Mouse (Mus musculus) E14TG2a.4 (cell line): ENCODE measurements around the gene Vps13d.
A peak's percentile ranks its signal among the peaks of the same experiment; 100 is the strongest.

Experiments used
- H3K27me3 ChIP-seq: 2 replicates; pipeline ENCODE4 v1.6.1; 2014; ENCODE audit warnings: low read length, control low read depth; ENCODE audit not compliant: insufficient read depth
- H3K36me3 ChIP-seq: 2 replicates; pipeline ENCODE4 v1.6.1; 2014; ENCODE audit warnings: low read length, control low read depth; ENCODE audit not compliant: insufficient read depth
- H3K4me1 ChIP-seq: replicated peaks from 2 replicates; pipeline ENCODE4 v1.6.1; 2014; ENCODE audit warnings: low read depth, low read length, control low read depth
- H3K4me3 ChIP-seq: replicated peaks from 2 replicates; pipeline ENCODE4 v1.5.1; 2014; ENCODE audit warnings: mild to moderate bottlenecking, low read length
- H3K9me3 ChIP-seq: 2 replicates; pipeline ENCODE4 v1.6.1; 2014; ENCODE audit warnings: low read length, control low read depth
- CTCF ChIP-seq: conservative IDR thresholded peaks from 2 replicates; pipeline ENCODE4 v1.5.1; 2014; ENCODE audit warnings: low read length
- NANOG ChIP-seq: IDR thresholded peaks from 2 replicates; pipeline ENCODE4 v1.6.1; 2014; ENCODE audit warnings: borderline replicate concordance, low read length, mixed read lengths
- POU5F1 ChIP-seq: IDR thresholded peaks from 2 replicates; pipeline ENCODE4 v1.6.1; 2014; ENCODE audit warnings: low read length, borderline replicate concordance

Gene Vps13d

DNA sequence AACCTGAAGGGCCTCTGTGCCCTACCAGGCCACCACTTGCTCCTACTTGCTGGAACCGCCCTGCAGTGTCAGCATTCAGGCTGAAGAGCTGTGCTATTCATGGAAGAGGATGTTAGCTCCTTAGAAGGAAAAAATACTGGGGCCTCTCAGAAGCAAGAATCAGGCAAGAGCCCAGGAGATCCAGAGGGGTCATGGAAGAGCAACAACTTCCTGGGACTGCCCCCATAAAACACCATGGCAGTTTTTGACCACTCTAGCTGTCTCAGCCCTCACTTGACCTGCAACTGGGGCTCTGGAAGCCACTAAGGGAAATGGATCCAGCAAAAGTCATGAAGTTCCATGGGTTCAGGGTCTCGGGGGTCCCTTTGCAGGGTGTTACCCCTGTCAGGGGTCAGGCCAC, 20.6 kb upstream of the Vps13d start:
- no peak for TF ChIP-seq NANOG
- no peak for TF ChIP-seq CTCF
- no peak for TF ChIP-seq POU5F1
- Histone ChIP-seq H3K4me1 (peaks cover 57% of the 10 kb centered on the region), H3K4me3 (peak overlapping the region; percentile 59; the same call in 1 of the 2 replicates), H3K36me3 (peaks cover 44% of the 10 kb centered on the region), H3K9me3 (peaks cover 10% of the 10 kb centered on the region; the same call in 1 of the 2 replicates), H3K27me3 (no peaks in the 10 kb centered on the region)

DNA sequence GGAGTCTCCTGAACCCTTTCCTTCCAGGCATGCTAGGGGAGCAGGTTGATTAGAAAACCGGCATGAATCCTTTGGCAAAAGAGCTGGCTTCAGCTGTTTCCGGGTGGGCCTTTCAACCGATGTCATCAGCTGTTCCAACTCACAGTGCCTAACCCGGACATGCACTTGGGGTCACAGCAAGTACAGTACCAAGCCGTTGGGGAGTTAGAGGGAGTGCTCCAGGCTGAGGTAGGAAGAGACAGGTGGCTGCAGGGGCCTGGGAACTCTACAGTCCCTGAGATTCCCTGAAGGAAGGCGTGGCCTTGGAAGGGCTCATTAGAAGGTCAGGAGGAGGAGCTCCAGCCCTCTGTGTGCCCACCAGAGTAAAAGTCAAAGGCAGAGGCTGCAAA, 20.0 kb upstream of the Vps13d start:
- Histone ChIP-seq H3K4me1 (peaks cover 57% of the 10 kb centered on the region), H3K9me3 (peaks cover 10% of the 10 kb centered on the region; the same call in 1 of the 2 replicates), H3K36me3 (peaks cover 44% of the 10 kb centered on the region), H3K4me3 (peak overlapping the region; percentile 59), H3K27me3 (no peaks in the 10 kb centered on the region)
- TF ChIP-seq CTCF (no peak), NANOG (no peak), POU5F1 (no peak)

DNA sequence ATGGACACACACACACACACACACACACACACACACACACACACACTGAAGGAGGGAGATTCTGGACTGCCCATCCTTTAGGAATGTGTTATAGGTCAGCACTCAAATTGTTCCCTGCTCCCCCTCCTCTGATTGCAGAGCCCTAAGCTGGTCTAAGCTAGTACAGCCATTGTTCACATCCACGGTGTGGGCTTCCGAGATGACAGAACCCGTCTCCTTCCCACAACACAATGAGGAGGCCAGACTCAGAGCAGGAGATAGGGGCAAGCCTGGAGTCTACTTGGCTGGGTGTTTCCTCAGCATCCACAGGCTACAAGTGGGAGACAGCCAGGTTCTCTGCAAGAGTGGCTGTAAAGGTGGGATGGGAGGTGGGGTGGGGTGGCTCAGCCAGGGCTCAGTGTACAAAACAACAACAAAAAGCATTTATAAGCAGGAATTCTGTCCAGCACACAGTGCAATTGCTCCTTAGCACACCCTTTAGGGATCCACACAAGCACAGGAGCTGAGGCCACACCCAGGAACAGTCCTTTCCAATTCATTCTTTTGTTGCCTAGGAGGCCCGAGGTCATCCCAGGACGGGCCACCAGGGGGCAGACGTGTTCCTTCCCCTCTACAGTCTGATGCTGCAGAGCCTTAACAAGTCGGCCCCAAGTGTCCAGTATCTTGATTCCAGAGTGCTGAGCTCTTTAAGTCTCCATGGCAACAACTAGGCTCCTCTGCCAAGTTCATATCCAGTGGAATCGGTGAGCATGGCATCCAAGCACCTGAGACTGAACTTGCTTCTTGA, 19.4 kb upstream of the Vps13d start:
- Histone ChIP-seq H3K9me3 (peaks cover 10% of the 10 kb centered on the region; the same call in 1 of the 2 replicates), H3K4me3 (peak overlapping the region; percentile 59), H3K36me3 (peaks cover 41% of the 10 kb centered on the region), H3K4me1 (peaks cover 58% of the 10 kb centered on the region), H3K27me3 (no peaks in the 10 kb centered on the region)
- TF ChIP-seq NANOG (no peak), CTCF (peak; percentile 91)

DNA sequence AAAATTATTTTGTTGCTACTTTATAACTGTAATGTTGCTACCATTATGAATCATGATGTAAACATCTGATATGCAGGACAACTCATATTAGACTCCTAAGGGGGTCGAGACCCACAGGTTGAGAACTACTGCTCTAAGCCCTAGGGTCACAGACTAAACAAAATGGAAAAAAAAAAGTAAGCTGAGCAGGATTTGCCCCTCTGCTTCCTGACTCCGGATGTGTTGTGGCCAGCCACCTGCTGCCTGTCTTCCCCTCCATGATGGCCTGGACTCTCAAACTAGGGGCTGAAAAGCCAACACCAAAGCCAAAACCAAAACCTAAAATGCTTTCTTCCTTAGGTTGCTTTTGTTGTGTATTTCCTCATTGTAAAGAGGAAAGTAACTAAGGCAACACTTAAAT, 16.3 kb upstream of the Vps13d start:
- Histone ChIP-seq H3K27me3 (no peaks in the 10 kb centered on the region), H3K9me3 (peaks cover 10% of the 10 kb centered on the region; the same call in 1 of the 2 replicates), H3K4me3 (no peak overlapping the region), H3K4me1 (peaks cover 88% of the 10 kb centered on the region), H3K36me3 (peaks cover 11% of the 10 kb centered on the region)
- TF ChIP-seq POU5F1, result no peak
- no peak for TF ChIP-seq CTCF
- TF ChIP-seq NANOG, result no peak

DNA sequence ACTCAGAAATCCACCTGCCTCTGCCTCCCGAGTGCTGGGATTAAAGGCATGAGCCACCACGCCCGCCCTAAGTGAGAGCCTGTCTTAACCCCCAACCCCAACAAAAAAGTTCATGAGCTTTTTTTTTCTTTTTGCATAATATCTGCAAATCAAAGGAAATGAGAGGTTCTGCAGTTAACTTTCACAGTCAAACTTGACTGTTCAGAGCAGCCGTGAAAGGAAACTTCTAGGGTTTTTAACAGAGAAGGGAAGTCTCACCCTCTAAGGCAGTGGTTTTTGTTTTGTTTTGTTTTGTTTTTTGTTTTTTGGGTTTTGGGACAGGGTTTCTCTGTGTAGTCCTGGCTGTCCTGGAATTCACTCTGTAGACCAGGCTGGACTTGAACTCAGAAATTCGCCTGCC, 15.8 kb upstream of the Vps13d start:
- peaks cover 6% of the 10 kb centered on the region; the same call in 1 of the 2 replicates for H3K9me3 ChIP-seq
- H3K4me1 ChIP-seq, result peaks cover 88% of the 10 kb centered on the region
- peaks cover 6% of the 10 kb centered on the region for H3K36me3 ChIP-seq
- no peaks in the 10 kb centered on the region for H3K27me3 ChIP-seq
- H3K4me3 ChIP-seq, result no peak overlapping the region
- TF ChIP-seq NANOG (no peak), POU5F1 (no peak), CTCF (no peak)

DNA sequence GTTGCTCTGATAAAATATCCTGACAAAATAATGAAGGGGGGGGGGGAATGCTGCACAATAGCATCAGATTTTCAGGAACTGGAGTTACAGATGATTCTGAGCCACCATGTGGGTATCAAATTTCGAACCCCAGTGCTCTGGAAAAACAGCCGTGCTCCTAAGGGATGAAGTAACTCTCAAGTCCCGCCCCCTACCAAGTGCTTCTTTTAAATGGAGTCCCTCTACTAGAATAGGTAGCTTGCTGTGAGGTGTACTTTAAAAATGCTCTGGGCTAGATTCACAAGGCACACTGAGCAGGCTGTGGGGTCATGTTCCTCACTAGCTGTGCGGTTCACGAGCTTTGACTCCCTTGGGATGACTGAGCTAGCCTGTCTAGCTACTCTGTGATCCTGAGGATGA, 14.9 kb upstream of the Vps13d start:
- TF ChIP-seq NANOG, result no peak
- no peak for TF ChIP-seq POU5F1
- no peak for TF ChIP-seq CTCF
- no peaks in the 10 kb centered on the region for H3K27me3 ChIP-seq
- peak overlapping the region; percentile 27 for H3K4me3 ChIP-seq
- no peaks in the 10 kb centered on the region for H3K36me3 ChIP-seq
- H3K4me1 ChIP-seq, result peaks cover 86% of the 10 kb centered on the region
- H3K9me3 ChIP-seq, result no peaks in the 10 kb centered on the region

DNA sequence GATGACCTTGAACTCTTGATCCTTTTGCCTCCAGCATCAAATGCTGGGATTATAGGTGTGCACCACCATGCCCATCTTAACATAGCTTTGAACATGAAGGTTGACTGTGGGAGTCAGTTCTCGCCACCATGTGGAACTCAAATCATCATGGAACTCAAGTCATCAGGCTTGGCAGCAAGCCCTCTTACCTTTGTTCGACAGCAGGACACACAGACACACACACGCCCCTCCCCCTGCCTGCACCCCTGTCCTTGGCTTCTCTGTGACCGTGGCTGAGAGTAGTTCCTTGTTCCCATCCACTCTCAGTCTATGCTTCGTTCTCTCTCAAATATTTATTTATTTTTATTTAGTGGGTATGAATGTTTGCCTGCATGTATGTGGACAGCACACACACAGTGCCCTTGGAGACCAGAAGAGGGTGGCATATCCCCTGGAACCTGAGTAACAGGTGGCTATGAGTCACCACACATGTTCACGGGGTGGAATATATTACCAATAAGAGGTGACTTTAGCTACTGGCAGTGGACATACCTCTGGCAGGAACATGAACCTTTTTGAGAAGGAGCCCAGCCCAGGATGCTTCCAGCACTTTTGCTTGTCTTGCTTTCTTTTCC, 14.4 kb upstream of the Vps13d start:
- no peaks in the 10 kb centered on the region for H3K9me3 ChIP-seq
- TF ChIP-seq POU5F1, result no peak
- TF ChIP-seq CTCF, result no peak
- no peak for TF ChIP-seq NANOG
- H3K4me1 ChIP-seq, result peaks cover 85% of the 10 kb centered on the region

DNA sequence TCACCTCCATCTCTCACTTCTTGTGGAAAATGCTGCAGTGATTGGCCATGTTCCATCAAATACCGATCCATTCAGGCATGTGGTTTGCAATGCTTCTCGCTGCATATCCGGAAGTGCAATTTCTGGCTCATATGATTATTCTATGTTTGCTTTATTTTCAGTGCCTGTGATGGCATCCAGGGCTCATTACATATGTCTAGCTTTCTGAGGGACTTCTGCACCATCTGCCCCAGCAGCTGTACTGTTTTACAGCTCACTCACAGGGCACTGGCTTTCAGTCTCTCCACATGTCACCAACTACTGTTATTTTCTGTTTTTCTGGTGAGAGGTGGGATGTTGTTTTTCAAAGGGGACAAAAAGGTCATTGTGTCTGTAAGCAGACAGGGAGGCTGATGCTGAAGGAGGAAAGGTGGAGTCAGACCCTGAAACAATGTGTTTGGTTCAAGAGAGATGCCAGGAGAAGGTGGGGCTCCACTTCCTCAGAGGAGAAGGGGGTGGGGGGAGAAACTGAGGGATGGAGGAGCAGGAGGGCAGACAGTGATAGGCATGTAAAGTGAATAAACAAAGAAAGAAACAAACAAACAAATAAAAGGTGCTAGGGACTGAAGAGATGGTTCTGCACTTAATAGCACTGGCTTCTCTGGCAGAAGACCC, 13.0 kb upstream of the Vps13d start:
- Histone ChIP-seq H3K4me3 (0 out of 2 replicates have a peak overlapping the region, but pooled peaks have one; percentile 23), H3K36me3 (no peaks in the 10 kb centered on the region), H3K9me3 (no peaks in the 10 kb centered on the region), H3K4me1 (peaks cover 72% of the 10 kb centered on the region), H3K27me3 (no peaks in the 10 kb centered on the region)
- no peak for TF ChIP-seq POU5F1
- TF ChIP-seq NANOG, result no peak
- TF ChIP-seq CTCF, result no peak

More for the DNA sequence above, 14.4 kb upstream of the Vps13d start:
- no peaks in the 10 kb centered on the region for H3K36me3 ChIP-seq
- no peaks in the 10 kb centered on the region for H3K27me3 ChIP-seq
- peak overlapping the region; percentile 27 for H3K4me3 ChIP-seq
